Mouse (Mus musculus) Muller cell, postnatal 12 days (primary cell): ENCODE measurements around the gene Cd72.
A peak's percentile ranks its signal among the peaks of the same experiment; 100 is the strongest.

ENCODE experiments used
- DNase-seq: peaks from one replicate; pipeline ENCODE4 v3.0.0-alpha.2; 2015; ENCODE audit errors: inconsistent ontology term

Cd72 gene

GRCm38 (mm10) chr4:43428180-43428861, 26.1 kb downstream of the Cd72 start:
- no peak for DNase-seq

GRCm38 (mm10) chr4:43427501-43428179, 26.8 kb downstream of the Cd72 start:
- no peak for DNase-seq

GRCm38 (mm10) chr4:43426487-43426886, 27.9 kb downstream of the Cd72 start:
- no peak for DNase-seq

- DNase-seq: no peak
Observed at GRCm38 (mm10) chr4:43425648-43426380, 28.6 kb downstream of the Cd72 start.

GRCm38 (mm10) chr4:43425197-43425596, 29.2 kb downstream of the Cd72 start:
- no peak for DNase-seq

GRCm38 (mm10) chr4:43424072-43424471, 30.4 kb downstream of the Cd72 start:
- DNase-seq: no peak

- DNase-seq: no peak
Observed at GRCm38 (mm10) chr4:43423267-43423934, 31.0 kb downstream of the Cd72 start.

- DNase-seq: no peak
Observed at GRCm38 (mm10) chr4:43421632-43422240, 32.7 kb downstream of the Cd72 start.

- peak; percentile 63 for DNase-seq
Observed at GRCm38 (mm10) chr4:43420305-43420704, 34.1 kb downstream of the Cd72 start.

GRCm38 (mm10) chr4:43419801-43420281, 34.6 kb downstream of the Cd72 start:
- DNase-seq: peak; percentile 65

GRCm38 (mm10) chr4:43418973-43419656, 35.3 kb downstream of the Cd72 start:
- no peak for DNase-seq

GRCm38 (mm10) chr4:43418450-43418849, 36.0 kb downstream of the Cd72 start:
- DNase-seq: no peak

- DNase-seq: no peak
Observed at GRCm38 (mm10) chr4:43417269-43418062, 37.0 kb downstream of the Cd72 start.

GRCm38 (mm10) chr4:43416071-43416490, 38.3 kb downstream of the Cd72 start:
- no peak for DNase-seq

- DNase-seq: no peak
Observed at GRCm38 (mm10) chr4:43415221-43416070, 39.0 kb downstream of the Cd72 start.

- DNase-seq: no peak
Observed at GRCm38 (mm10) chr4:43414761-43415160, 39.7 kb downstream of the Cd72 start.

- DNase-seq: no peak
Observed at GRCm38 (mm10) chr4:43407071-43407920, 47.1 kb downstream of the Cd72 start.
